Mouse (Mus musculus) CD4-positive, CD25-positive, alpha-beta regulatory T cell, adult 2 months (primary cell): ENCODE data around the gene Cilp2.

ENCODE experiments used
- DNase-seq: peaks from one replicate; pipeline ENCODE4 v3.0.0-alpha.2; 2012; ENCODE audit warnings: low read depth, low spot score

The Cilp2 gene

DNA sequence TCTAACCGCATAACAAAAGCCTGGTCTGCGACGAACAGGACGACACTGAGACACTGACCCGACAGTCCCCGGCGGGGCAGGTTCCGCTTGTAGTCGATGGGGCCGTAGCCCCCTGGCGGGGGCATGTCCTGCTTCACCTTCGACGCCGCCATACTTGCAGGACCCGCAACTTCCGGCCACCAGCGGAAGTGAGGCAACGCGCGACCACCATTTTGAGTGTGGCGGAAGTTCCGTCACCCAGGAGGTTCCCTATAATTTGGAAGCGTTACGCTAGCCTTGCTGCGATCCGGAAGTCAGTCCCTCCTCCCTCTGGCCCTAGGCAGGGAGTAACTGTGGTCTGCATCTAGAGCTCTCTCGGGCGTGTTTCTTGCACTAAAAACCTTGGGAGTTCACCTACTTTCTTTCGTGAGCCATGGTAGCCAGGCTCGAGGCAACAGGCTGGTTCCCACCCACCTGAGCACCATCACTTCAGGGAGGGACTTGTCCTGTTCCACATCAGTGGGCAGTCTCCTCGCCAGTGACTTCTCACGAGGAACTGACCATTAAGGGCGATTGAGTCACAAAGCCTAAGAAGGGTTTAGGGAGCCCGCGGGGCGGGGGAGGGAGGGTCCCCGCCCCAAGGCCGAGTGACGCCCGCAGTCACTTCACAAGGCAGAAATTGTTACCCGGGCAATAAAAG is 14.1 kb upstream of the Cilp2 start:
- peak; percentile 98 for DNase-seq

DNA sequence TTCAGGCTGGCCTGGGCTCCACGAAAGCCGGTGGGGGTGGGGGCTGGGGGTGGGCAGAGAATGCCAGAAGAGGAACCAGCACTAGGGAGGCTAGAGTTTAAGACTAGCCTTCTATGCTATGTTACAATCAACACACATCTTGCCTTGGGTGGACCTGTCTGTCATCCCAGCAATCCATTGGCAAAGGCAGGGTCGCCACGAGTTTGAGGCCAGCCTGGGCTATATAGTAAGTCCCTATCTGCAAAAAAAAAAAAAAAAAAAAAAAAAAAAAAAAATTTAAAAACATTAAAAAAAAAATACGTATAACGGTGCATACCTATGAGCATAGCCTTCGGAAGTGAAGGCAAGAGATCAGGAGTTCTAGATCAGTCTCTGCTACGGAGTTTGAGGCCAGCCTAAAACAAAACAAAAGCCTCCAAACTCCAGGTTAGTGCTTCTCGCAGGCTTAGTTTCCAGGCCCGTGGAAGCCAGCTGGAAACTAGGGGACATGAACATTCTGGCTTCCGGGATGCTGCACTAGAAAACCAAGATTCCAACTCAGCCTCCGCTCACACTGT is 13.5 kb upstream of the Cilp2 start:
- no peak for DNase-seq

GRCm38 (mm10) chr8:69899876-69900275 is 12.4 kb upstream of the Cilp2 start:
- DNase-seq: no peak

- no peak for DNase-seq
These were observed 10.4 kb upstream of the Cilp2 start for GRCm38 (mm10) chr8:69897857-69898256.

DNA sequence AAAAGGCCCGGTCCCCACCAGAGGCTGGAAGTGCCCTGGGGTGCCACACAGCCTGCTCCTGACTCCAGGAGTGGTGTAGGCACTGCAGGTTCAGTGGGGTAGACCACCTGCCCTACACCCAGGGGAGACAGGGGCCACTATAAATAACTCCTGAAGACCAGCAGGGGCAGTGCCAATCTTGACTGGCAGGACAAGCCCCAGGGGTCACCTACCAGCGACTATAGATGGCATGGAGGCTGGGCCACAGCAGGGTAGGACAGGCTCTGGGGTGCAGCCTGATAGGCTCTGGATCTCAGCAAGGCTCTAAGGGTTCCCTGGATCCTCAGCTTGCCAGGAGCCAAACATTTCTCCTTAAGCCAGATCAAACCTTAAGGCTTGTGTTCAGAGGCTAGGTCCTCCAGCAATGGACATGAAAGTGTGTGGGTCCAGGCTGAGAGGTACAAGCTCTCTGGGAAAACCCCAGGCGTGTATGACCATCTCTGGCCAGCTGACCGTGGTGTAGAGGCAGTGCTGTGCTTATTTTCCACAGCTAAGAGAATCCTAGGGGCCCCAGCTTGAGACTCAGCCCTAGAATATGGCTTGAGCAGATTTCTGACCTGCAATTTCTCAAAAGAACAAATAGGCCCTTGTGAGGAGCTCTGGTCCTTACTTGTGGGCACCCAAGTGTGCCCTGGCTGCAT is 8.4 kb upstream of the Cilp2 start:
- DNase-seq: no peak

- no peak for DNase-seq
These were observed 7.4 kb upstream of the Cilp2 start for GRCm38 (mm10) chr8:69894836-69895332.

GRCm38 (mm10) chr8:69893863-69894262 is 6.4 kb upstream of the Cilp2 start:
- peak; percentile 72 for DNase-seq

DNA sequence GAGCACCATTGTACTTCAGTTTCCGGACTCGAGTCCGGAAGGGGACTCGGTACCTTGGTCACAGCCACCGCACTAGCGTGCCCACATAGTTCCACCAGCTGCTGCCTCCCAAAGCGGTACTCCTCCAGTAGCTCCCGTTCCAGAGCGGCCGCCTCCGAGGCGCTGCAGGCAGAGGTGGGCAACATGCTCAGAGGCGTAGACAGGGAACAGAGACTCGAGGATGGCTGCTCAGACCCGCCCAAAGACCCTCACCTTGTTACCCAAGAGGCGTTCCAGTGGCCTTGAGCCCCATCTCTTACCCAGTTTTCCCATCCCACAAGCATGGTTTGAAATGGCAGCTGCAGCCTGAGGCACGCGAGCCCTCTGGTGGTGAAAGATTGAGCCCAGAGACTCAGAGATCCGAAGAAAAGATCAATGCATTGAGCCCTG is 3.3 kb upstream of the Cilp2 start:
- DNase-seq: peak; percentile 65

DNA sequence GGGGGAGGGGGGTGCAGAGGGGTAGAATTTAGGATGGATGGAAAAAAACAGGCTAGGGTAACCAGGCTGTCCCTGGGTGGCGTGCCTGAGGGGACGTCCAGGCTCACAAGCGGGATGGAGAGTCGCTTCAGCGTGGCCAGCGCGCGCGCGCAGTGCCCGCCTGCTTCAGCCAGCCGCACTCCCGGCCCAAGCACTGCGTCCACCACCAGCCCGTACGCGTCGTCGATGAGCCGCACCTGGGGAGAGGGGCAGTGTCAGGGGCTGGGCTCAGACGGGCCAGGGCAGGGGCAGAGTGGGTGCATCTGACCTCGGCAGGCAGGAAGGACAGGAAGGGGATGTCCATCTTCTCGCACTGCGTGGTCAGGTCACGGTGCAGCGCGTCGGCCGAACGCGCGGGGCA is 1.4 kb upstream of the Cilp2 start:
- no peak for DNase-seq

- no peak for DNase-seq
These were observed 868 bp upstream of the Cilp2 start for GRCm38 (mm10) chr8:69888244-69888866.

GRCm38 (mm10) chr8:69884141-69884540 is 3.3 kb downstream of the Cilp2 start:
- DNase-seq: no peak

- DNase-seq: no peak
These were observed 4.5 kb downstream of the Cilp2 start for GRCm38 (mm10) chr8:69882833-69883600.

DNA sequence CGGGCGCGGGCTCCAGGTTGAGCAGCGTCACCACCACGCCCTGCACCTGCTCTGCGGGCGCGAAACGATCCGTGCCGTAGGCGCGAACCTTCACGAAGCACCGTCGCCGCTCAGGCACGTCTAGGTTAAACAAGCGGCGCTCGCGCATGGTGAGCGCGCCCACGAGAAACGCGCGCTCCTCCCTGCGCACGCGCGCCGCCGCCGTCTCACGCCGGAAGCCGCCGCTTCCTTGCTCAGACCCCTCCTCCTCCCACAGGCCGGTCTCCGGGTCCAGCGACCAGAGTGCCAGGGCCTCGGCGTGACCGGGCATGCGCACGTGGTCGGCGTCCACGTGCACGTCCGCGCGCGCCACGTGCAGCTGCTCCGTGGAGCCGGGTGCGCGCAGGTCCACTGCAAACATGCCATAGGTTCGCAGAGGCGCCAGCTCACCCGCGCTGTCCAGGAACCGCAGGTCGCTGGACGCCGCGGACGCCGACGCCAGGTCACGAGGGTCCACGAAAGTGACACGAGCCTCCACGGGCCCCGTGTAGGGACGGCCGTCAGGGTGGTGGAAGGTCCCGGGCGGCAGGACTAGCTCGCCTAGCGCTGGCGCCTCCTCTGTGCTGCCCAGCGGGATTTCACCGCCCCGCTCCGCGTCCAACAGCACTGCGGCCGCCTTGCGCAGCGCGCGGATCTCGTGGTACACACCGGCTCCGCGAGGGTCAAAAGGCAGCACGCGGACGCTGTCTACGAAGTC is 5.3 kb downstream of the Cilp2 start:
- peak; percentile 64 for DNase-seq

DNA sequence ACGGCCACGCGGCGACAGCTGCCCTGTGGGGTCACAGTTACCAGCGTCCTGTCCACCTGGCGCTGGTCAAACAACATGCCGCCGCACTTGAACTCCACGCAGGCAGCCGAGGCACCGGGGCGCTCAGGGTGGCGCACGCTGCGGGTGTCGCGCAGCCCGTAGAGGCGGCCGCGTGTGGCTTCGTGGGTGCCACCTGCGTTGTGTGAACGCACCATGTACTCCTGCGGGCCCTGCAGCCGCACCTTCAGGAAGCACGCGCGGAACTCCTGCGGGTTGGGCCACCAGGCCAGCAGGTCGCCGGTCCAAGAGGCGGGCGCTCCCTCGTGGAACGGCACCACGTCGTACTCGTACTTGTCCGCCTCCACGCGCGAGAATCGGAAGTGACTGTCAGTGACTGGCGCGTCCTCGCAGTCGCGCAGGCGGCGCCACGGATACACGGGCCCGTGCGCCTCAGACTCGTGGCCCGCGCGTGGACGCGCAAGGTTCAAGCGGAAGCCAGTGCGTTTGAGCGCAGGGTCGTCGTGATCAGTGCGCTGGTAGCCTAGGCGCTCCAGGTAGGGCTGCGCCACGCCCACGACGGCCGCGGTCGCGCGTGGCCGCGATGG is 6.1 kb downstream of the Cilp2 start:
- no peak for DNase-seq

GRCm38 (mm10) chr8:69880841-69881240 is 6.6 kb downstream of the Cilp2 start:
- DNase-seq: no peak

DNA sequence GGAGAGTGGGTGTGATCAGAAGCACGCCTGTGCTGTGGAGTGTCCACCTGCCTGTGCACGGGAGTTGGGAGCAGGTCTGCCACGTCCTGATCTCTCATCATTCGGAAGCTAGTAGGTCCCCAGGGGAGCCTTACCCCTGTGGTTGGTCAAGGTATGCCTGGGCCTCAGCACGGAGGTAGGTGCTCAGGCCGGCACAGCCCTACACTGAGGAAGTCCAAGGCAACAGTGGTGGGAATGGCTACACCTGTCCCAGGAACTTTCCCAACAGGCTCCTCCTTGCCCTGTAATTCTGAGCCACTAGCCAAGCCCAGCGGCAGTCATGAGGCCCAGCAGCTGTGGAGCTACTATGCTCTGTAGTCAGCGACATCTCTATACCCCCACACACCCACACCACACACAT is 7.8 kb downstream of the Cilp2 start:
- DNase-seq: no peak

- no peak for DNase-seq
These were observed 9.5 kb downstream of the Cilp2 start for GRCm38 (mm10) chr8:69877992-69878391.

GRCm38 (mm10) chr8:69877396-69877795 is 10.1 kb downstream of the Cilp2 start:
- DNase-seq: no peak

GRCm38 (mm10) chr8:69876967-69877366 is 10.5 kb downstream of the Cilp2 start:
- DNase-seq: no peak

GRCm38 (mm10) chr8:69876097-69876496 is 11.4 kb downstream of the Cilp2 start:
- no peak for DNase-seq

- no peak for DNase-seq
These were observed 12.8 kb downstream of the Cilp2 start for GRCm38 (mm10) chr8:69874654-69875053.
